Mouse (Mus musculus) myocyte (in vitro differentiated cells): Measurements from ENCODE around the gene Sptlc2. TPM values are rescaled to one million over a fixed set of nuclear protein-coding genes. Genes with fewer than 3 reads are reported as not detected.

ENCODE experiments used
- H3K27me3 ChIP-seq: one replicate; pipeline ENCODE4 v1.6.1; 2011; ENCODE audit not compliant: control insufficient read depth, insufficient read depth, insufficient read length
- H3K36me3 ChIP-seq: one replicate; pipeline ENCODE4 v1.6.1; 2011; ENCODE audit not compliant: control insufficient read depth, insufficient read depth
- H3K4me2 ChIP-seq: one replicate; pipeline ENCODE4 v1.6.1; 2011; ENCODE audit warnings: low read depth, control low read depth
- H3K4me3 ChIP-seq: one replicate; pipeline ENCODE4 v1.5.1; 2011; ENCODE audit warnings: mild to moderate bottlenecking, control low read depth, moderate library complexity
- H3K79me2 ChIP-seq: one replicate; pipeline ENCODE4 v1.6.1; 2011; ENCODE audit not compliant: control insufficient read depth, insufficient read depth
- H3ac ChIP-seq: one replicate; pipeline ENCODE4 v1.6.1; 2011; ENCODE audit not compliant: control insufficient read depth, insufficient read length
- CEBPB ChIP-seq: IDR thresholded peaks from 2 replicates; pipeline ENCODE4 v1.6.1; 2011; ENCODE audit warnings: mild to moderate bottlenecking, moderate library complexity; ENCODE audit not compliant: poor library complexity, insufficient read depth, severe bottlenecking
- E2F4 ChIP-seq: IDR thresholded peaks from one replicate; pipeline ENCODE4 v1.6.1; 2011; ENCODE audit warnings: mild to moderate bottlenecking, control low read depth, moderate library complexity; ENCODE audit not compliant: insufficient read depth
- MAX ChIP-seq: IDR thresholded peaks from one replicate; pipeline ENCODE4 v1.6.1; 2011; ENCODE audit warnings: low read depth, mild to moderate bottlenecking, control low read depth
- MYOD1 ChIP-seq, 3 experiments: IDR thresholded peaks; one replicate each; pipeline ENCODE4 v1.6.1; 2011; ENCODE audit warnings: control low read depth in 2 of 3, low read depth in 2 of 3, mild to moderate bottlenecking in 2 of 3, moderate library complexity in 1 of 3; ENCODE audit not compliant: insufficient read length in 2 of 3, control insufficient read depth in 1 of 3
- MYOG ChIP-seq, 3 experiments: IDR thresholded peaks; one replicate each; pipeline ENCODE4 v1.6.1; 2011; ENCODE audit warnings: control low read depth in 2 of 3, low read depth in 2 of 3, mild to moderate bottlenecking in 2 of 3; ENCODE audit not compliant: insufficient read length in 2 of 3, control insufficient read depth in 1 of 3, insufficient read depth in 1 of 3
- POLR2A ChIP-seq: IDR thresholded peaks from one replicate; pipeline ENCODE4 v1.6.1; 2011; ENCODE audit warnings: low read depth, mild to moderate bottlenecking, control low read depth, moderate library complexity; ENCODE audit not compliant: insufficient read length
- POLR2AphosphoS2 ChIP-seq: IDR thresholded peaks from one replicate; pipeline ENCODE4 v1.6.1; 2011; ENCODE audit warnings: low read depth, control low read depth; ENCODE audit not compliant: insufficient read length
- REST ChIP-seq: IDR thresholded peaks from one replicate; pipeline ENCODE4 v1.6.1; 2011; ENCODE audit warnings: mild to moderate bottlenecking, control low read depth, moderate library complexity; ENCODE audit not compliant: insufficient read depth, insufficient read length
- SRF ChIP-seq: IDR thresholded peaks from one replicate; pipeline ENCODE4 v1.6.1; 2011; ENCODE audit warnings: low read depth; ENCODE audit not compliant: control insufficient read depth, insufficient read length
- TCF12 ChIP-seq: IDR thresholded peaks from one replicate; pipeline ENCODE4 v1.6.1; 2011; ENCODE audit warnings: mild to moderate bottlenecking, control low read depth; ENCODE audit not compliant: poor library complexity, insufficient read depth, severe bottlenecking
- TCF3 ChIP-seq: IDR thresholded peaks from one replicate; pipeline ENCODE4 v1.6.1; 2011; ENCODE audit warnings: low read depth, control low read depth; ENCODE audit not compliant: insufficient read length
- USF1 ChIP-seq: IDR thresholded peaks from one replicate; pipeline ENCODE4 v1.6.1; 2011; ENCODE audit warnings: low read depth, mild to moderate bottlenecking, control low read depth, moderate library complexity
- polyA plus RNA-seq: library from polyadenylated mRNA; unstranded; fragments of >200 nt; fragmentation: generic; extraction: Trizol; gene quantifications from one replicate; pipeline ENCODE4 v1.2.1, GENCODE M21; 2012; ENCODE audit warnings: missing spikeins

Sptlc2 gene
- polyA plus RNA-seq, 1 experiment: 43.4 TPM

DNA sequence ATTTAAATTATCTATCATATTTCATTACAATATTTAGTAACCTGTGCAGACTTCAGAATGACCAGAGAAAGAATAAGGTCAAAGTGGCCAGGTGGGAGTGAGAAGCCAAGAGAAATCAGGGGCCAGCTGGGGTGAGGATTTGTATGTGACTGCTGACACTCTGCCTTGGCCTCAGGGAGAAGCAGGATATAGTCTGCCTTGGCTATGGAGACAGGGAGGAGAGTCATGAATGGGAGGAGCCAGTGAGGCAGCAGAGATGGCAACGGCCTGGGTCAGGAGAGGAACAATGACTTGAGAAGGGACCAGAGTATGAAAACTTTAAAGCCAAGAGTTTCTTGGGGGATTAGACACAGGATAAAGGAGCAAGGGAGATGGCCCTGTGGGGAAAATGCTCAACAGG lies 35.5 kb upstream of the Sptlc2 start:
- H3K4me3 ChIP-seq: no peak overlapping the region
- no peak overlapping the region for H3ac ChIP-seq
- H3K4me2 ChIP-seq: no peak overlapping the region
- no peaks in the 10 kb centered on the region for H3K27me3 ChIP-seq
- TF ChIP-seq TCF12 (no peak), POLR2AphosphoS2 (peak; percentile 69)
- H3K79me2 ChIP-seq: no peaks in the 10 kb centered on the region
- H3K36me3 ChIP-seq: peaks cover 26% of the 10 kb centered on the region

DNA sequence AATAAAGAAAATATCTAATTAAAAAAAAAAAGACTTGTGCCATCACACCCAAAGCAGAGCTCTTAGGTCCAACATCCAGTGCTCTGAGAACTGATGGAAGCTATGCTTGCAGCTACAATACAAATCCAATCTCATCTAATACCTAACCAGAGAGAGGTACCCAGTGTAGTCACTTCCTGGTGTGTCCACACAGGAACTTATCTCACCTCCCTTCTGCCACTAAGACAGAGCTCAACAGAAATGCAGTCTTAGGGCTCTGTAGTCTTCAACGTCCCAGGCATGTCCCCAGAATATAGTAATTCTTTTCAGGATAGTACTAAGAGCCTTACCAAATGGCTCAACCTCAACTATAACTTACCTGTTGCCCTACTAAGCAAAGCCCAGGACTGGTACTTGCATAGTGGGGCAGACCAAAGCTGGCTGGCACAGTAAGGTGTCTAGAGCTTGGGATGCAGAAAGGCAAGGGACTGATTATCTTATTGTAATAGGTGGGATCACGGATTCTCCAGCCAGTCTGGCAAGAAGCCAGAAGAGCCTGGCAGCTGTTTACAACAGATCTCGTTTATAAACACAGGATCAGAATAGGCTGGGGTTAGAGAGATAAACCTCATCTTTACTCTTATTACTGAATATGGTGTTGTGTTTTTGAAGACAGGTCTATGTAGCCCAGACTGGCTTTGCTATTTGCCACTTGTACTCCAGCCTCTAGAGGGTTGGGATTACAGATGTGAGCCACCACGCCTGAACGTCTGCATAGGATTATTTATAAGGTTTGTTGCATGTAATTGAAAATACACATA lies 33.8 kb upstream of the Sptlc2 start:
- Histone ChIP-seq H3K4me3 (no peak overlapping the region), H3K27me3 (no peaks in the 10 kb centered on the region), H3K4me2 (no peak overlapping the region), H3K79me2 (no peaks in the 10 kb centered on the region), H3K36me3 (peaks cover 8% of the 10 kb centered on the region), H3ac (no peak overlapping the region)
- TF ChIP-seq E2F4 (no peak), POLR2AphosphoS2 (no peak), USF1 (no peak), POLR2A (no peak), MYOG (IDR thresholded peaks at IDR 0.05; ENCODE audit: control insufficient read depth in 1 of 3, insufficient read depth in 1 of 3, insufficient read length in 2 of 3, low read depth in 2 of 3) (no peak), TCF12 (no peak), SRF (no peak), REST (no peak), MAX (no peak), MYOD1 (IDR thresholded peaks at IDR 0.05; ENCODE audit: control insufficient read depth in 1 of 3, insufficient read length in 2 of 3, low read depth in 2 of 3) (no peak), CEBPB (no peak), TCF3 (no peak)

DNA sequence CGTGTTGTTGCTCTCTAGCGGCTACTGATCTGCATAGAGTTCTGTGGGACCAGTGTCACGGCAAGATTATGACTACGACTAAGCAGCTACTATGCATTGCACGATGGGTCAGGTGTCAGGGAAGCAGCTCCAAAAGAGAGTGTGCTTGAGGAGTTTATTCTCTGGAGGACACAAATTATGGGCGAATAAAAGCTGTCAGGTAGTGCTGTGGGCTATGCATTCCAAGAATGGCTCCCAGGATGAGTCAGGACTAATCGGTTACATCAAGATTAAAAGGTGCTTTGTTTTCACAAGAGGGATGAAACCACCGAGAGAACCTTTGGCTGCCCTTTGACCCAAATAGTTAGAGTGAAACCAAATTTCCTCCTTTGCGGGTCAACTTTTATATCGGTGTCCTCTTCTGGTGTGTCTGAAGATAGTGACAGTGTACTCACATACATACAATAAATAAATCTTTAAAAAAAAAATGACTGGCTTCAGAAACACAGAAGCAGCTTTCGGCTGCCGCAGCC lies 31.9 kb upstream of the Sptlc2 start:
- Histone ChIP-seq H3K79me2 (no peaks in the 10 kb centered on the region), H3K36me3 (peaks cover 5% of the 10 kb centered on the region), H3K4me3 (no peak overlapping the region), H3K27me3 (no peaks in the 10 kb centered on the region), H3ac (no peak overlapping the region), H3K4me2 (no peak overlapping the region)
- TF ChIP-seq SRF (no peak), TCF3 (no peak), MYOD1 (IDR thresholded peaks at IDR 0.05; ENCODE audit: control insufficient read depth in 1 of 3, insufficient read length in 2 of 3, low read depth in 2 of 3) (no peak), MAX (no peak), USF1 (no peak), MYOG (IDR thresholded peaks at IDR 0.05; ENCODE audit: control insufficient read depth in 1 of 3, insufficient read depth in 1 of 3, insufficient read length in 2 of 3, low read depth in 2 of 3) (no peak), REST (no peak), TCF12 (no peak), E2F4 (no peak), POLR2A (no peak)

- no peaks in the 10 kb centered on the region for H3K36me3 ChIP-seq
- H3K4me2 ChIP-seq: no peak overlapping the region
- H3K27me3 ChIP-seq: no peaks in the 10 kb centered on the region
- no peak overlapping the region for H3ac ChIP-seq
- no peaks in the 10 kb centered on the region for H3K79me2 ChIP-seq
- TF ChIP-seq TCF12: no peak
- TF ChIP-seq MYOD1 (IDR thresholded peaks at IDR 0.05; ENCODE audit: control insufficient read depth in 1 of 3, insufficient read length in 2 of 3, low read depth in 2 of 3): no peak
- TF ChIP-seq POLR2A: no peak
- no peak for TF ChIP-seq MAX
- no peak for TF ChIP-seq CEBPB
- no peak overlapping the region for H3K4me3 ChIP-seq
Measured at GRCm38 (mm10) chr12:87418921-87419320, 30.8 kb upstream of the Sptlc2 start.

DNA sequence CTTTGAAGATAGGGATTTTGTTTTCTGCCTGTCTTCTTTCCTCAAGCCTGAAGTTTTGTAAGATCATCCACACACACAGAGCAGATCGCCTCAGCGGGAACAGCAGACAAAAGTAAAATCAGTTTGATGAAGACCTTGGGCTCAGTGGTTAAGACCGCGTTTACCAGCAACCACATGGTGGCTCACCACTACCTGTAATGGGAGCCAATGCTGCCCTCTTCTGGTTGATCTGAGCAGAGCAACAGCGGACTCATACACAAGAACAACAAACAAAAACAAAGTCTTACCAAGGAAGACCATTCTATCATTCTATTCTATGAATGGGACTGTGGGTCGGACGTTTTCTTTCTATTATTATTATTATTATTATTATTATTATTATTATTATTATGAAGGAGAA lies 28.5 kb upstream of the Sptlc2 start:
- TF ChIP-seq SRF: no peak
- no peak for TF ChIP-seq TCF3
- TF ChIP-seq REST: no peak
- TF ChIP-seq TCF12: no peak
- TF ChIP-seq USF1: no peak
- TF ChIP-seq MAX: no peak
- no peak for TF ChIP-seq POLR2AphosphoS2
- no peak for TF ChIP-seq POLR2A
- TF ChIP-seq MYOD1 (IDR thresholded peaks at IDR 0.05; ENCODE audit: control insufficient read depth in 1 of 3, insufficient read length in 2 of 3, low read depth in 2 of 3): no peak
- TF ChIP-seq MYOG (IDR thresholded peaks at IDR 0.05; ENCODE audit: control insufficient read depth in 1 of 3, insufficient read depth in 1 of 3, insufficient read length in 2 of 3, low read depth in 2 of 3): no peak
- no peak for TF ChIP-seq E2F4
- no peak for TF ChIP-seq CEBPB
- H3ac ChIP-seq: no peak overlapping the region
- no peak overlapping the region for H3K4me2 ChIP-seq
- H3K79me2 ChIP-seq: no peaks in the 10 kb centered on the region
- H3K36me3 ChIP-seq: no peaks in the 10 kb centered on the region
- H3K27me3 ChIP-seq: no peaks in the 10 kb centered on the region
- H3K4me3 ChIP-seq: no peak overlapping the region
